Mouse (Mus musculus) cerebellum, adult 9-11 months (tissue): ENCODE results near the gene Rps29.
A peak's percentile ranks its signal among the peaks of the same experiment; 100 is the strongest.
"Not testable (repeated sequence)": the region's sequence is repeated elsewhere in the genome, so short reads cannot be mapped to it uniquely, and the experiment has no call there.

Experiments used
- DNase-seq: peaks from one replicate; pipeline ENCODE4 v3.0.0; 2022

Gene Rps29

GRCm38 (mm10) chr12:69177526-69177925, 18.5 kb upstream of the Rps29 start:
- DNase-seq = no peak

- DNase-seq = no peak
Measured at GRCm38 (mm10) chr12:69175975-69176374, 17.0 kb upstream of the Rps29 start.

GRCm38 (mm10) chr12:69171307-69171706, 12.3 kb upstream of the Rps29 start:
- no peak for DNase-seq

GRCm38 (mm10) chr12:69168461-69169106, 9.6 kb upstream of the Rps29 start, which contains the start of gene Lrr1:
Lrr1 (plus strand) TSS chr12:69168814.
- DNase-seq = peak; percentile 86

GRCm38 (mm10) chr12:69167656-69168460, 8.9 kb upstream of the Rps29 start:
- DNase-seq = no peak

GRCm38 (mm10) chr12:69166861-69167581, 8.0 kb upstream of the Rps29 start:
- not testable (repeated sequence) for DNase-seq

GRCm38 (mm10) chr12:69164904-69165303, 5.9 kb upstream of the Rps29 start:
- DNase-seq = no peak

- DNase-seq = not testable (repeated sequence)
Measured at GRCm38 (mm10) chr12:69163586-69163985, 4.6 kb upstream of the Rps29 start.

GRCm38 (mm10) chr12:69160677-69161076, 1.7 kb upstream of the Rps29 start:
- DNase-seq = peak; percentile 34

GRCm38 (mm10) chr12:69159578-69159940, 573 bp upstream of the Rps29 start:
- no peak for DNase-seq

- no peak for DNase-seq
Measured at GRCm38 (mm10) chr12:69158366-69158764, 621 bp downstream of the Rps29 start.

GRCm38 (mm10) chr12:69157107-69157506, 1.9 kb downstream of the Rps29 start:
- DNase-seq = no peak

GRCm38 (mm10) chr12:69156436-69156835, 2.5 kb downstream of the Rps29 start:
- no peak for DNase-seq

- no peak for DNase-seq
Measured at GRCm38 (mm10) chr12:69155923-69156322, 3.1 kb downstream of the Rps29 start.

- DNase-seq = no peak
Measured at GRCm38 (mm10) chr12:69150049-69150448, 8.9 kb downstream of the Rps29 start.

GRCm38 (mm10) chr12:69147166-69147735, 11.7 kb downstream of the Rps29 start:
- no peak for DNase-seq

- DNase-seq = no peak
Measured at GRCm38 (mm10) chr12:69143460-69143859, 15.5 kb downstream of the Rps29 start.

- DNase-seq = no peak
Measured at GRCm38 (mm10) chr12:69139841-69140240, 19.1 kb downstream of the Rps29 start.

- no peak for DNase-seq
Measured at GRCm38 (mm10) chr12:69139201-69139600, 19.8 kb downstream of the Rps29 start.

GRCm38 (mm10) chr12:69131981-69132380, 27.0 kb downstream of the Rps29 start:
- no peak for DNase-seq

GRCm38 (mm10) chr12:69131267-69131666, 27.7 kb downstream of the Rps29 start:
- DNase-seq = no peak

GRCm38 (mm10) chr12:69130486-69130885, 28.5 kb downstream of the Rps29 start:
- DNase-seq = no peak

GRCm38 (mm10) chr12:69129634-69130310, 29.2 kb downstream of the Rps29 start:
- DNase-seq = no peak
